Mouse (Mus musculus): ENCODE measurements around the gene Slc19a2.

DNA sequence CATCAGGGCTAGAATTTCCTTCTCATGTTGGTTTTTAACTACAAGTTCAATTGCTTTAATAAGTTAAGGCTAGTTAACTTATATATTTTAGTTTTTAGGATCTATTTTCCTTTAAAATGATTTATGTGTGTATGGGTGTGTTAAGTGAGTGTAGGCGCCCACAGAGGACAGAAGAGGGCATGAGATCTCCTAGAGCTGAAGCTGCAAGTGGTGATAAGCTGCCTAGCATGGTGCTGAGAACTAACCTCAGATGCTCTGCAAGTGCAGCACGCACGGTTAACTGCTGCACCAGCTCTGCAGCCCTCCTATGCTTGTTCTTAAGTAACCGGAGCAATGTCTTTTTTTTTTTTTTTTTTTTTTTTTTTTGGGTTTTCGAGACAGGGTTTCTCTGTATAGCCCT is 47.6 kb downstream of the Slc19a2 start:
- no peak for TF ChIP-seq CTCF (IDR thresholded peaks at IDR 0.05; ENCODE audit: borderline replicate concordance, control insufficient read depth, extremely low read depth, insufficient read depth, low read length, poor library complexity)
- no peak for TF ChIP-seq POLR2A (IDR thresholded peaks at IDR 0.05; ENCODE audit: control insufficient read depth, extremely low read depth, insufficient read depth, low read length, poor library complexity)

All from thymus, adult 2 months (tissue).